Mouse (Mus musculus) B cell, adult 67 days (primary cell): ENCODE data around the gene Myl9. TPM values are rescaled to one million over a fixed set of nuclear protein-coding genes. Genes with fewer than 3 reads are reported as not detected.

Experiments used
- total RNA-seq, 2 experiments: library from RNA; stranded (reverse); gene quantifications; 4 replicates each; pipeline ENCODE4 v1.2.4; 2023

Gene Myl9
- total RNA-seq, result under 1 TPM; 0.71 to 0.81 TPM

GRCm38 (mm10) chr2:156774738-156775454 is at the start of gene Myl9:
Myl9 (plus strand) TSS chr2:156775420.

Other genes with a start within 250 kb of the Myl9 start
- 10 to 100 TPM; 36.8 to 38.4 TPM for gene Aar2, start 227.8 kb upstream of the Myl9 start, total RNA-seq
- gene Dlgap4, start 161.7 kb upstream of the Myl9 start, total RNA-seq, result 10 to 100 TPM; 63.5 to 68.1 TPM
- 100 to 1,000 TPM in 1 of 2 experiments, 10 to 100 TPM in 1; 94.6 to 107 TPM for gene Tgif2, start 64.6 kb downstream of the Myl9 start, total RNA-seq
- gene 4930518I15Rik, start 82.5 kb downstream of the Myl9 start, total RNA-seq, result 1 to 10 TPM; 5.1 to 9.5 TPM
- gene Rab5if, start 87.7 kb downstream of the Myl9 start, total RNA-seq, result 10 to 100 TPM; 66.2 to 69.1 TPM
- 1 to 10 TPM; 1.1 to 1.5 TPM for gene Sla2, start 111.8 kb downstream of the Myl9 start, total RNA-seq
- gene Ndrg3, start 216.6 kb downstream of the Myl9 start, total RNA-seq, result 10 to 100 TPM; 39.2 to 45.5 TPM
- gene Dsn1, start 231.7 kb downstream of the Myl9 start, total RNA-seq, result 10 to 100 TPM; 19.5 to 30.8 TPM